Mouse (Mus musculus): ENCODE results near the gene Rpl27a.

GRCm38 (mm10) chr7:109507572-109507971, 11.4 kb upstream of the Rpl27a start:
- TF ChIP-seq CTCF (IDR thresholded peaks at IDR 0.05; ENCODE audit: borderline replicate concordance, insufficient read depth, low read depth, low read length), result no peak
- no peak for TF ChIP-seq POLR2A (IDR thresholded peaks at IDR 0.05; ENCODE audit: borderline replicate concordance, insufficient read depth, low read length)

Data from cerebellum, adult 2 months (tissue).